Mouse (Mus musculus): Measurements from ENCODE around the gene Dapk3. TPM values are rescaled to one million over a fixed set of nuclear protein-coding genes. Genes with fewer than 3 reads are reported as not detected.
A peak's percentile ranks its signal among the peaks of the same experiment; 100 is the strongest.

Gene Dapk3
- 10 to 100 TPM; 65.6 to 77.8 TPM for total RNA-seq (2021)

DNA sequence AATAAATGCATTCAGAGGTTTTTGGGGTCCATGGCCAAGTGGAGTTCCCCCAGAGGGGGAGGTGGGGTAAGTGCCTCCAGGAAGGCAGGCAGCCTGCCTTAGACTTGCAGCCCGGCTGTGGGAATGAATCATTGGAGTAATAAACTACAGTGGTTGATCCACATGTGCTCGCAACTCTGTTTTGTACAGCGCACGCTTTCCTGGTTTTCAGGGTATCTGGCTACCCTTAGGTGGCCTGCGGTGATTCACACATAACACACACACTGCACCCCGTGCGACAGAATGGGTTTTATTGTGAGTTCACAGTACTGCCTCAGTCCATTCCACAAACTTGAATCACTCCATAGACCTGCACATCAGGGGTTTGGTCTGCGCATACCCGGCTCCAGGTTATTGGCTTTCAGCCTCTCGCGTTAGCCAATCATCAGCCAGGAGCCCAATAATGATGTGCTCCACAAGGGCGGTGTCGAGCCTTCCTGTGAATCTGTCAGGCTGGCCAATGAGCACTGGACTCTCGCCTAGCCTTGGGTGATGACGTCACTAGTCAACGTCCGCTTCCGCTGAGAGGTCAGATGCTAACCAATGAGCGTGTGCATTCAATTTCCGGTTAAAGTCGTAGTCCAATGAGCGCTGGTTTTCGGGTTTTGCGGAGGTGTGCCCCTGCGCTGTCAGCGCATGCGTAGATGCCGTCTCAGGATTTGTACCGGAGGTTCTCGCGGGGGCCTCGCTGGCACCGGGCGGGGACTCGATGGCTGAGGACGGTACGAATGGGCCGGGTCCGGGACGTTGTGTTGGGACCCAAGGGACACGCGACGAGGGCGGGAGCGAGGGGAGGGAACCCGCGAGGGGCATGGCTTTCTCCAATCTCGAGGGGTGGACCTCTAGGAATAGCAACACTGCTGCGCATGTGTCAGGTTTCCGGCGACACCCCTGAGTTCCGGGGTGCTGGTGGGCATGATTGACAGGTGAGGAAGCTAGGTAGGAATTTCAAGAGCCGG lies at the start of gene Dapk3:
Gene Dapk3 (plus strand): TSS at position 670 of the 998 bp plus-strand sequence.
- peak; percentile 97 to 98 for DNase-seq

DNA sequence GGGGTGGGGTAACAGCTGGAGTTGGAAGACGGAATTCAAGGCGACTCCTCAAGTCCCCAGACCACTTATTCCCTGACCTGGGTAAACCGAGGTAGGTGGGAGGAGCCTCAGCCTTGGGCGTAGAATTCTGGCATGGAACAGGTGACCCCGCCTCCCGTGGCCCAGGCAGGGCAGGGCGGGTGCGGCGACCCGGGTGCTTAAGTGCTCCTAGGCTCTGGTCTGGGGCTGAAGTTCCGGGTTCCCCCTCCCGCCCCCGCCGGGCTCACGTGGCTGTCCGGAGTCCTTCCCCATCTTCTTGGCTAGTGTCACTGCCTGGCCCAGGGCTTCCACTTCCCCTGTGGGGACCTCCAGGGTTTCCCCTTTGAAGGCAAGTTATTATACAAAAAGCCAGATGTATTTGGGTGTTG lies 48.6 kb upstream of the Dapk3 start:
- no peak for DNase-seq

DNA sequence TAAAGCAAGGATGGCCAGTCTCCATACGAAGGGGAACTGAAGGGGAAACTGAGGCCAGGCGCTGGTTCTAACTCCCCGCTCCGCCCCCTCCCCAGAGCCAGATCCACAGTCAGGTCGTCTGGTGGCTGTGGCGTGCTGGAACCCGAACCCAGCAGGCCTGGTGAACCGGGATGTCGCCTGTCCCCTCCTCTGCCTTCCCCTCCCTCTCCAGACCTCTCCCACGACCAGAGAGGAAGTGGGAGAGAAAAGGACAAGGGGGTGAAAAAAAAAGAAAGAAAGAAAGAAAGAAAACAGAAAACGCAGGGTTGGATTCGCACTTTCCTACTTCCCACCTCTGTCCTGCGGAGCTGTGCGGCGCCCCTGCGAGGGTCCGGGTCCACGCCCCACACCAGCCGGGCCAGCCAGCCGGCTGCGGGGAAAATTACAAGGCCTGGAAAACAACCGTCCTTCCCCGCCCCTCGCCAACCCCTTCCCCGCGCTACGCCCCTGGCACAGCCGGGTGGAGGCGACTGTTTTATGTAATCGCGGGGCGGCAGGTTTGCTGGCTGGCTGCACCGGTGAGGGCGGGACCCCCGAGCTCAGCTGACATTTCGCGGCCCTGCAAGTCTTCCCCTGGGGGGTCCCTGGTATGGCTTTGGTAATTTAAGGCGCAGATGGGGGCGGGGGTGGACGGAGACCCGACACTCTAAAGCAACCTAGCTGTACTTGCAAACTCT lies 47.7 kb upstream of the Dapk3 start, which contains the start of gene Zbtb7a:
Gene Zbtb7a (plus strand): TSS at position 255 of the 716 bp plus-strand sequence.
- DNase-seq = peak; percentile 59 to 60

DNA sequence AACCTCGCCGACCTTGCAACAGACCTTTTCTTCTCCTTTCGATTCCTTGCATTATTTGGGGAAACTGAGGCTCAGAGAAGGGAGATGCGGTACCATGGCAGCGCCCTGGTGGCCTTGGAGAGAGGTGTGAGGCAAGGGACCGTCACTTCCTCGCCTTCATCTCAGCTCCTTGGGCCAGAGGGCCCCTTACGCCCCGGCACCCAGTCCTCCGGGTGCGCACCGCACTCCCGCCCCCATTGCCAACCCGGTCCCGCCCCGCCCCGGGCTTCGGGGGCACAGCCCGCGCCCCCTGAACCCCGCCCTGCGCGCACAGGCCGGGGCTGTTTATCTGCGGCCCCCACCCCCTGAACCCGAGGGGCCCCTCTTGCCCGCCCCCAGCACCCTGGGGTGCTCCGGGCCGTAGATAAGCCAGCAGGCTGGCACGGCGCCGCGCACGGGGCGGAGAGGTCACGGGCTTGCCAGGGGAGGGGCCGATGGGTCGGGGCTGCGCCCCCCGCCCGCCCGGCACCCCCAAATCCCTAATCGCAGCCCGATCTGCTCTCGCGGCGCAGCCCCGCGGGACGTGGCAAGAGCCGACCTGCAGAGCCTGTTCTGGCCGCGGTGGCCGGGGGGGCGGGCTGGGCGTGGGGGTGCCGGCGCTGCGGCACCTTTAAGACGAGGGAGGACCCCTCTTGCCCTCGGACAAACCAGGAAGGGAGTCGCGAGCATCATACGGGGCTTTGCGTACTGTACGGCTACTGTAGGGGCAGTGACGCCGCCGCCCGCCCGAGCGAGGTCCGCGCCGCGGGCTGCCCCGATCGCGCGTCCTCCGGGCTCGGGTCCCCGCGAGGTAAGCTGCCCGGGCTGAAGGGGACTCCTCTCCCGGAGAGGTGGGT lies 46.7 kb upstream of the Dapk3 start:
- DNase-seq = peak in 1 of 2 experiments; percentile 68

DNA sequence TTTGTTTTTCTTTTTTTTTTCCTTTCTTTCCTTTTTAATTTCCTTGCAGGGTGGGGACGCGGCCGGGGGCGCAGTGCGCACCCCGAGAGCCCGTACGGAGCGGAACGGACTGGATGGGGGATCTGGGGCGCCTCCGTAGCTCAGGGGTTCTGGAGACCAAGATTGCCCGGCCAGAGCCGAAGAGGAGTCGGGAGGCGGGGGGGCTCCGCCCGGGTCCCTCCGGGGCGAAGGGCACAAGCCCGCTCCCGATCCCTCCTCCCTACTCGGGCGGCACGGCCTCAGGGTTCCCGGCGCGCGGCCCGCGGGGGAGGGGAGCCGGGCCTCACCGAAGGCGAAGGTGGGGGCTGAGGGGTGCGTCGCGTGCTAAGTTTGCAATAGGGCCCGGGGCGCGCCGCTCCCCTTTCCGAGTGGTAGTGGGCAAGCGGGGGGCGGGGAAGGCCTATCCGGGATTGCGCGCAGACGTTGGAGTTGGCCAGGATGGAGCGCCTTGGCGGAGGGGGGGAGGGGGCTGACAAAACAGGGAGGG lies 46.0 kb upstream of the Dapk3 start:
- DNase-seq = peak; percentile 79 to 83

DNA sequence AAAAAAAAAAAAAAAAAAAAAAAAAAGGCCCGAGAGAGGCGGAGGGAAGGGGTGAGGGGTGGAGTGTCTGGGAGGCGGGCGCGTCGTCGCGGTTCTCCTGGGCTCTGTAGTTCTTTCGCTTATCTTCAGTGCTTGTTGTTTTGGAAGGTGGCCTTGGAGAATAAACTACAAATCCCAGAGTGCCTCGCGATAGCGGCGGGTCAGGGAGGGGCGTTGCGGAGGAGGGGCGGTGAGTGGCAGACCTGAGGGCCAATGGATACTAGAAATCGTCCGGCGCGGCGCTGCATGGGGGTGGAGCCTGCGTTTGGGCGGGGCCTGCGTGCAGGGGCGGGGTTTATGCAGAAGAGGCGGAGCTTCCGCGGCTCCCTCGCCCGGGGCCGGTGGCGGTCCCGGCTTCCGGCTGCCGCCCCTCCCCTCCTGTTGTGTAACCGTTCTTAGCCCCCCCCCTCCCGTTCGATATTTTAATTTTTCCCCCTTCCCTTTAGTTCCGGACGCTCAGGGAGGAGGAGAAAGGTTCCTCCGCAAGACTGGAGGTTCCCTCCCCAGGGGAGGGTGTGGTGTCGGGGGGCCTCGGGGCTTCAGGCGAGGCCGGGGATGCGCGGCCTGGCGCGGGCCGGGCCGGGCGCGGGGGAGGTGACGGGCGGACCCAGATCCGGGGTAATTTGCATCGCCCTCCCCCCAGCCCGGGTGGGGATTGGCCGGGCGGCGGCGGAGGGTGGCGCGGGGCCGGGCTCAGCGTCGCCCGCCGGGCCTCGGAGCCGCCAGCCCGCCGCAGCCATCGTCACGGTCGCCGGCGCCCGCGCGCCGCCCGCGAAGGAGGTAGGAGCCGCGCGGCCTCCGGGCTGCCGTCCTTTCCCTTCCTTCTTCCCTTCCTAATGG lies 45.3 kb upstream of the Dapk3 start:
- DNase-seq = peak; percentile 100

DNA sequence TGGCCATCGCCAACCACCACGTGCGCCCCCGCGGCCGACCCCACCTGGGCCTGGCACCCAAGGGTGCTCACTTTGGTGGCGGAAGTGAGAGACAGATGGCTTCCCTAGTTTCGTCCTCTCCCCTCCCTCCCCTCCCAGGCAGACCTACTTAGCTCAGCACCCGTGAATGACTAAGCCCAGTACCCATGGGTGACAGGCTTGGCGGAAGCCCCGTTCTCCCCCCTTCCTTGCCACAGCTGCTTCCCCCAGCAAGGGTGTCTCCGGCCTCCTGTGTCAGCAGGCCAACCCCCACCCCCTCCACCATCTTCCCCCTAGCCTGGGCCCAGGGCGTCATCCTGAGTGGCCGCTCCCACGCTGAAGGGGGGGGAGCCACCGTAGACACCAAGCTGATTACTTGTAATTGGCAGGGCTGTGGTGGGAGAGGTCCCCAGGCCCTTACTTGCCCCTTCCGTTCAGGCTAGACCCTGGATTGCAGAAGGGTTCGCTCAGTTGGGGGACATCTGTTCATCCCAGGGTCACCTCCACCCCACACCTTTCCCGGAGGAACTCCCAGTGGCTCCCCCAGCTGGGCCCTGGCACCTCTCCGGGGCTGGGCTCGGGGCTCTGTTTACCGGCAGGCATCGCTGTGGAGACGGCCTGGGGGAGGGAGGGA lies 44.5 kb upstream of the Dapk3 start:
- no peak for DNase-seq

DNA sequence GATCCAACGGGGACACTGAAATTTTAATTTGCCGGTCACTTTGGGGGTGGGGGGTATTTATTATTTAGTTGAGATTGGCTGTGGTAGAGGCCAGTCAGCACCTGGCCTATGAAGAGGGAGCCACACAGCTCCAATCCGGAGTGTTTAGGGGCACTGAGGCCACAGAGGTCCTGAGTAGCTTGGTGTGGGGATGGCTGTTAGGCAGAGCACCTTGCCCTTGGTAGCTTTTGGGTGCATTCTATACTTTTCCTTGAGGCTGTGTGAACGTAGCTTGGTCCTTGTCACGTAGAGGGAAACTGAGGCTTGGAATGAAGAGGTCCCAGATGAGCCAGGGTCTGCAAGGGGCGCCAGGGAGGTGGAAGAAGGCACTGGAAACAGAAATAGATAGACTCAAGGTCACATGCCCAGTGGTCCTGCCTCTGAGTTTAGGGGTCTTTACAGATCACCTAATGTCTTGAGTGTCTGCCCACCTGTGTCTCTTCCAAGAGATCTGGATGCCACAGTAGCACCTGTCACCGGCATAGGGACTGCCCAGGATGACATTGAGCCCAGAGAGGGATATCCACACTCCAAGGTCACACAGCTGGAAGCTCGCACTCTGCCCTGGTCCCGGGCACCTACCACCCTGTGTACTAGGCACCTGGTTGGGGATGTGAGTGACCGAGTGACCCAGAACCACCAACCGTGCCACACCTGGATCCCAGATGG lies 43.8 kb upstream of the Dapk3 start:
- no peak for DNase-seq

DNA sequence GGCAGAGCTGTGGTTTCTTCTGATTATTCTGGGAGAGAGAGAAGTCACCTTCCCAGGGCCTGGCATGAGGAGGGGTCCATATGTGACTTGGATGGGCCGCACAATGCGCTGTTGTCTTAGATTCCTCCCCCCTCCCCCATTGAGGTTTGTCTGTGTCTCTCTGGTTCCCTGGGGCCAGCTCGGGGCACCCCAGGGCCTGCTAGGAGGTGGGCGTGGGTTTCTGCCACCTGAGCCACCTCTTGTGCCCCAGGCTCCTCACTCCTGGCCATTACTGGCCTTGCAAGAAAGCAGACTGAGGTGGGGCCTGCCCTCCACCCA lies 43.3 kb upstream of the Dapk3 start:
- DNase-seq = no peak

DNA sequence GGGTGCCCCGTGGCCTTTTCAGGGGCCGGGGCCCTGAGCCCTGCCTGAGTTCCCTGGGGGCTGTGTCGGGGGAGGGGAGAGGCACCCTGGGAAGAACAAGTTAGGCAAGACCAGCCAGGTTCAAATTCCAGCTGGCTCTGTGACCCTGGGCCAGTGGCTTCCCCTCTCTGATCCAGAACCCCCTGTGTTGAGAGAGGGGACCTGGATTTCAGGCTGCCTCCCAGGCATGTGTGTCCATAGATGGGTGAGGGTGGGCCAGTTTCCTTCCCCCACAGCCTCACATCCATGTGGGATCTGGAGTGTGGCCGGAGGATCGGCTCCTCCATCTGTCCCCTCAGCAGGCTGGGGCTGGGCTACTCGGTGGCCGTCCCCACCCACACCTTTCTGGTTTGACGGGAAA lies 42.8 kb upstream of the Dapk3 start:
- no peak for DNase-seq

DNA sequence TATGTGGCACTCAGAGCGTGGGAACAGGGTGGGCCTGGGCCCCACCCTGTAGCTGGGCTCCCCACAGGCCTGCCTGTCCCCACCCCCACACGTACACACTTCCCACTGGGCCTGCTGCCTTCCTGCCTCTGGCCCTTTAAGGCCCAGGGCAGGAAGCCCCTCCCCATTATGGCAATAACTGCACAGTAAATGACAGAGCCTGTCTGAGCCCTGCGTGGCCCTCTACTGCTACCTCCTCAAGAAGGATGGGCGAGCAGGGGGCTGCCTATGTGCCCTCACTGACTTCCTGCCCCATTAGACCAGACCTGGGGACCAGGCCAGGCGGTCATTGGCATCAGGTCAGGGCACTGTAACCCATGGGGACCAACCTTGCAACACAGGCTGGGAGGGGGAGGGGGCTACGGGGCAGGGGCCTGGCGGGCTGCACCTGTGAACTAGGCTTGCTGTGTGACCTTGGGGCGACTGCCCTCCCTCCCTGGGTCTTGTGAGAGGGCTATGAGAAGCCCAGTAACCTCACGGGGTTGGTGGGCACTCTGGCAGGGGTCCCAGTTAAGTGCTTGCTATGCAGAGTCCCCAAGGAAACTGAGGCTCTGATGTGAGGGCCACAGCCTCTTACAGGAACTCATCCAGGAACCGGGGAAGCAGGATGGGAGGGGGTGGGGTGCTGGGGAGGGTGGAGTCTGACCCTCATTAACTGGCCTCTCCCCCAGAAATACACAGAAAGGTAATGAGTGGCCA lies 41.9 kb upstream of the Dapk3 start:
- no peak for DNase-seq

DNA sequence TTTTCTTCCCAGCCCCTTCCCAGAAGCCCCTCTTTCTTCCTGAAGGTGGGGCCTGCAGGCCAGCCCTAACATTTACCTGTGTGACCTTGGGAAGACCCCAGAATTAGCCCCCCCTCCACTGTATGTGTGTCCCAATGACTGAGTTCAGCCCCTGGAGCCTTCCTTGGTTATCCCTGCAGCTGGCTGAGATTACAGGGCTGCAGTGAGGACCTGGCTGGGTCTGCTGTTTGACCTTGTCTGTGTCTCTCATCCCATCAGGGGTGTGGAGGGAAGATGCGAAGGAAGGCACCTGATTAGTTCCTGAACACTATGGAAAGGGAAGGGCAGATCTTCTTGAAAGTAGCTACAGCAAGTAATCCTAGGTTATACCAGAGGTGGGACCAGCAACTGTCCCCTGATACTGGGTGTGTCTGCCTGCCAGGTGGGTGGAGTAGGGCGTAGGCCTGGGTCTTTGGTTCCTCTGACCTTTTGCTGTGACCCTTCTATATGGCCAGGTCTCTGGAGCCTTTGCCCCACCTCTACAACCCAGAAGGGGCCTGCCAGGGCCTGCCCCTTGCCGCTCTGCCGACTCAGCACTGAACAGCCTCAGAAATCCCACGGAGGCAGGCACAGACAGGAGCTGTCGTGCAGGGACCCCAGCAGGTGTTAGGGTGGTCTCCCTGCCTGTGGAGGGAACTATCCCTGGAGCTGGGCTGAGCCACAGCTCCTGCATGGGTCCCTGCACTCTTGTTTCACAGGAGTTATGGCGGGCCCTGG lies 41.2 kb upstream of the Dapk3 start:
- DNase-seq = no peak

DNA sequence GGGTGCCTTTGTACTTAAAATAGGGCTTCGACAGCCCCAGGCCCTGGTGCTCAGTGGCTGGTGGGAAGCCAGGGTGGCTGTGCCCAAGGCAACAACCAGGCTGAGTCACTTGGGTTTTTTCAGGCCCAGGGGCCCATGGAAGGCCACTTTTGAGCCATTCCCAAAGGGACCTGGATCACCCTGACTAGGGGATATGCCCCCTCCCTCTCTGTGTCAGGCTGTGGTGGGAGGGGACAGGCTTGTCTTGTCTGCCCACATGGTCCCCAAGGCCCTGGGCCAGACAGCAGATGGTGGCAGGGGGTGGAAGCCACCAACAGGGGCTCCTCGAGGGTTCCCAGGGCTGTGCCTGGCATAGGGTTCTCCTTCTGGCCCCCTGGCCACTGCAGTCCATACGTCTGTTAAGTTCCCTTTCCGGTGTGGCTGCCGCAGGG lies 40.2 kb upstream of the Dapk3 start:
- no peak for DNase-seq

DNA sequence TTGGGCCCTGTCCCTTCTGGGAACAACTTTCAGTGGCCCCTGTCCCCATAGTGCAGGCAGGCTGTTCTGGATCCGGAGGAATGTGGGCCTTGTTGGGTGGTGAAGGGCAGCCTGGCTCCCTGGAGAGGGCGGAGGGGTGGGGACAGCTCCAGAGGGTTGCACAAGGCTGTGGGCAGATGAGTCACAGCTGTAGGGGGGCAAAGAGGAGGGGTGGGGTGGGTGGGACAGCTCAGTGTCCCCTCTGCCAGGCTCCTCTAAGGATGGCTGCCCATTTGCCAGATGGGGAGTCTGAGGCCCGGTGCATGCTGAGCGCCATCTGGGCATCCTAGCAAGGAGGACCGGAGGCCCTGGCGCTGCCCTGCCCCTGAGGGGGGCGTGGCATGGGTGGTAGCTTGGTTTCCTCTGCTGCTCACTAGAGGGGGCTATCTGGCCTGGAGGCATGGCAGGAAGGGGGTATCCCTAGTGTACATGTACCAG lies 39.6 kb upstream of the Dapk3 start:
- DNase-seq = no peak

DNA sequence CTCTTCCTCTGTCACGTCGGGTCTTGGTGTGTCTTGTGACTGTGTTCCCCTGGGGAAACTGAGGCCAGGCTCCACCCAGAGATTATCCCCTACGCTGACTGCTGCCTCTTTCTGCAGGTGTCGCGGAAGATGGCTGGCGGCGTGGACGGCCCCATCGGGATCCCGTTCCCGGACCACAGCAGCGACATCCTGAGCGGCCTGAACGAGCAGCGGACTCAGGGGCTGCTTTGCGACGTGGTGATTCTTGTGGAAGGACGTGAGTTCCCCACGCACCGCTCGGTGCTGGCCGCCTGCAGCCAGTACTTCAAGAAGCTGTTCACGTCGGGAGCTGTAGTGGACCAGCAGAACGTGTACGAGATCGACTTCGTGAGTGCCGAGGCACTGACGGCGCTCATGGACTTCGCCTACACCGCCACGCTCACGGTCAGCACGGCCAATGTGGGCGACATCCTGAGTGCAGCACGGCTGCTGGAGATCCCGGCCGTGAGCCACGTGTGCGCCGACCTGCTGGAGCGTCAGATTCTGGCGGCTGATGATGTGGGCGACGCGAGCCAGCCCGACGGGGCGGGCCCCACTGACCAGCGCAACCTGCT lies 38.9 kb upstream of the Dapk3 start:
- no peak for DNase-seq

DNA sequence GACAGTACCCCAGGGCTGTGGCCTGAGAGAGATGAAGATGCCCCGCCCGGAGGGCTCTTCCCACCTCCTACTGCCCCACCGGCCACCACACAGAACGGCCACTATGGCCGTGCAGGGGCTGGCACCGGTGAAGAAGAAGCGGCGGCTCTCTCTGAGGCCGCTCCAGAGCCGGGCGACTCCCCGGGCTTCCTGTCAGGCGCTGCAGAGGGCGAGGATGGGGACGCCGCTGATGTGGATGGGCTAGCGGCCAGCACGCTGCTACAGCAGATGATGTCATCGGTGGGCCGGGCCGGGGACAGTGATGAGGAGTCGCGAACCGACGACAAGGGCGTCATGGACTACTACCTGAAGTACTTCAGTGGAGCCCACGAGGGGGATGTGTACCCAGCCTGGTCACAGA lies 38.1 kb upstream of the Dapk3 start:
- no peak for DNase-seq

DNA sequence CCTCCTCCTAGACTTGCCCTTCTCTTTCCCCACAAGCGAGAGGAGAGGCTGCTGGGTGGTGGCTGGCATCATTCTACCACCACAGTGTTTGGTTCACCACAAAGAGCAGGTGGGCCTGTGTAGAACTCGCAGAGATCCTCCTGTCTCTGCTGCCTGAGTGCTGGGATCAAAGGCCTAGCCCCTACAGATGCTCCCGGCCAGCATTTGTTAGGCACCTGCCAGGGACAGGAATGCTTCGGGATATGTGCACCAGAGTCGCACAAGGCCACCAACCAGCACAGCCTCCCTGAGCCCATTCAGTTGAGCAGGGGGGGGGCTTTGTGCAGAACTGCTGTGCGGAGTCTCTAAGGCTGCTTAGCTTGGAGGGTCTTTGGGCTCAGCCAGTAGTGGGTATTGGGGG lies 37.5 kb upstream of the Dapk3 start:
- no peak for DNase-seq

DNA sequence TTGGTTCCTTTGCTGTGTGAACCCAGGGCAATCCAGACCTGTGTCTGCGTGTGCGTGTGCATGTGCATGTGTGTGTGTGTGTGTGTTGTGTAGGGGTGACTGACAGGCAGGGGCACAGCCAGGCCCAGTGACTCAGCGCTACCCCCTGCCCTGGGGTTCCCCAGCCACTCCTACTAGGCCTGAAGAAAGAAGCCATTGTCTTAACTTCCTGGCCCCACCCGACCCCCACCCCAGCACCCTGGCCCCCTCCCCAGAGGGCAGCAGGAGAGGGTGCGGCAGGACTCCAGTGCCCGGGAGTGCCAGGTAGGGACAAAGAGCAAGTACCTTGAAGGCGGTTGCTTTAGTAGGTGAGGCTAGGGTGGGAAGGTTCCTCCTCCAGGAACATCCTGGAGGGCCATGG lies 37.0 kb upstream of the Dapk3 start:
- no peak for DNase-seq

Measured in layer of hippocampus, postnatal 36 days (tissue).